Mouse (Mus musculus): ENCODE measurements around the gene Agrp. TPM values are rescaled to one million over a fixed set of nuclear protein-coding genes. Genes with fewer than 3 reads are reported as not detected.

Agrp gene
- total RNA-seq (2021): under 1 TPM; 0.84 to 0.85 TPM
- long read RNA-seq, experiment 1: 0 reads
- long read RNA-seq, experiment 2, partial matches to known transcripts: 0 of 1 reads
- long read RNA-seq, experiment 2, other reads (novel, unspliced or antisense): 1 of 1 reads

- peak; percentile 53 for DNase-seq
Measured at GRCm38 (mm10) chr8:105636963-105637510, at the start of gene Agrp. Agrp (minus strand) TSS chr8:105637393.

GRCm38 (mm10) chr8:105686551-105686950 is 49.4 kb upstream of the Agrp start:
- no peak for DNase-seq

- DNase-seq: peak; percentile 68
Measured at GRCm38 (mm10) chr8:105685796-105686308, 48.7 kb upstream of the Agrp start, which contains the start of gene Carmil2. Carmil2 (plus strand) TSS chr8:105686274.

- no peak for DNase-seq
Measured at GRCm38 (mm10) chr8:105685325-105685724, 48.1 kb upstream of the Agrp start.

- no peak for DNase-seq
Measured at GRCm38 (mm10) chr8:105677891-105678290, 40.7 kb upstream of the Agrp start.

- no peak for DNase-seq
Measured at GRCm38 (mm10) chr8:105661167-105661566, 24.0 kb upstream of the Agrp start.

GRCm38 (mm10) chr8:105657641-105658040 is 20.4 kb upstream of the Agrp start:
- DNase-seq: no peak

- no peak for DNase-seq
Measured at GRCm38 (mm10) chr8:105648929-105649328, 11.7 kb upstream of the Agrp start.

GRCm38 (mm10) chr8:105645205-105645604 is 8.0 kb upstream of the Agrp start:
- DNase-seq: no peak

GRCm38 (mm10) chr8:105640511-105640910 is 3.3 kb upstream of the Agrp start:
- DNase-seq: no peak

GRCm38 (mm10) chr8:105639835-105640234 is 2.6 kb upstream of the Agrp start:
- DNase-seq: no peak

GRCm38 (mm10) chr8:105638510-105638909 is 1.3 kb upstream of the Agrp start:
- DNase-seq: no peak

GRCm38 (mm10) chr8:105637601-105638041 is 428 bp upstream of the Agrp start:
- DNase-seq: peak; percentile 12

- peak; percentile 93 for DNase-seq
Measured at GRCm38 (mm10) chr8:105636018-105636962, 903 bp downstream of the Agrp start, which contains the start of gene Ctcf. Ctcf (plus strand) TSS chr8:105636568.

GRCm38 (mm10) chr8:105635481-105635880 is 1.7 kb downstream of the Agrp start:
- no peak for DNase-seq

GRCm38 (mm10) chr8:105634771-105635458 is 2.3 kb downstream of the Agrp start:
- no peak for DNase-seq

GRCm38 (mm10) chr8:105629337-105629736 is 7.9 kb downstream of the Agrp start:
- no peak for DNase-seq

GRCm38 (mm10) chr8:105626086-105626485 is 11.1 kb downstream of the Agrp start:
- no peak for DNase-seq

- DNase-seq: no peak
Measured at GRCm38 (mm10) chr8:105624831-105625230, 12.4 kb downstream of the Agrp start.

GRCm38 (mm10) chr8:105624401-105624800 is 12.8 kb downstream of the Agrp start:
- DNase-seq: no peak

- no peak for DNase-seq
Measured at GRCm38 (mm10) chr8:105623679-105624245, 13.4 kb downstream of the Agrp start.

GRCm38 (mm10) chr8:105623118-105623517 is 14.1 kb downstream of the Agrp start:
- DNase-seq: peak; percentile 11
